Comparison of ENCODE assay signal across 12 mouse cellular contexts in genomic region chr14:28093214-28093613, GRCm38 (mm10).
A peak's percentile ranks its signal among the peaks of the same experiment; 100 is the strongest.
DNase-seq lines count a peak whose midpoint lies in the region; ATAC-seq and TF ChIP-seq lines count a peak whose summit lies in the region.
"Had no signal": no experiment of that assay in that cellular context is flagged by ENCODE, and none has a peak within 500 bp of the region (broad histone marks: within the 10 kb centered on the region; RNA-seq: fewer than 3 reads in every experiment).

No protein-coding gene starts in this region.

- TF ChIP-seq EP300 in heart, postnatal 0 days (IDR thresholded peaks at IDR 0.05; ENCODE audit: low read depth), result no peak

- H3K27ac ChIP-seq in heart, postnatal 0 days (ENCODE audit: low read depth), result no peak overlapping the region
- H3K27ac ChIP-seq: liver, embryonic 15.5 days had no signal

- H3K27me3 ChIP-seq in heart, postnatal 0 days (ENCODE audit: control insufficient read depth, insufficient read depth, low read length), result no peaks in the 10 kb centered on the region
- H3K27me3 ChIP-seq in megakaryocyte, embryonic 14.5 days (replicated peaks), result no peaks in the 10 kb centered on the region
- H3K27me3 ChIP-seq: liver, embryonic 15.5 days had no signal

- DNase-seq in heart, postnatal 0 days (ENCODE audit: low spot score), result no peak
- DNase-seq in heart, postnatal 25 days (ENCODE audit: low spot score), result no peak
- DNase-seq in embryo, embryonic 11.5 days (ENCODE audit: low read depth, low spot score), result peak; percentile 11
- DNase-seq in retina, embryonic 14.5 days (ENCODE audit: low spot score), result peak; percentile 12
- DNase-seq in frontal cortex, postnatal 36 days (ENCODE audit: low spot score in 2 of 2), result no peak
- DNase-seq in cerebellum, adult 8-10 months, result no peak
- DNase-seq: kidney, adult 11 months; layer of hippocampus, postnatal 36 days had no signal

- no peak overlapping the region for H3K9ac ChIP-seq in heart, postnatal 0 days (replicated peaks; ENCODE audit: low read depth, low read length)
- H3K9ac ChIP-seq: liver, embryonic 15.5 days had no signal

- no peak for ATAC-seq in heart, postnatal 0 days (ENCODE audit: insufficient read depth, low read depth)
- no peak for ATAC-seq in megakaryocyte, adult 5-6 weeks (ENCODE audit: poor library complexity, severe bottlenecking)
- ATAC-seq: activated CD4-positive, CD25-positive, alpha-beta regulatory T cell, adult 4 months had no signal

- H3K4me3 ChIP-seq in heart, postnatal 0 days (ENCODE audit: low read depth, low read length), result no peak overlapping the region
- H3K4me3 ChIP-seq in megakaryocyte, embryonic 14.5 days (replicated peaks), result peak overlapping the region; percentile 35
- H3K4me3 ChIP-seq: liver, embryonic 15.5 days had no signal

- intact Hi-C loops in heart, postnatal 25 days (cut with DNase I), result loop anchor here (5.0 to 10.0 kb wide), 2 partner anchors 414 to 1352 kb away; no protein-coding TSS in a partner anchor

- no peaks in the 10 kb centered on the region for H3K4me1 ChIP-seq in heart, postnatal 0 days (ENCODE audit: control insufficient read depth, insufficient read depth)
- H3K4me1 ChIP-seq in megakaryocyte, embryonic 14.5 days, result no peaks in the 10 kb centered on the region
- H3K4me1 ChIP-seq: liver, embryonic 15.5 days had no signal

- no peaks in the 10 kb centered on the region for H3K36me3 ChIP-seq in heart, postnatal 0 days (replicated peaks; ENCODE audit: control insufficient read depth, insufficient read depth, low read length)
- H3K36me3 ChIP-seq in megakaryocyte, embryonic 14.5 days (replicated peaks; ENCODE audit: low read length), result no peaks in the 10 kb centered on the region
- H3K36me3 ChIP-seq: liver, embryonic 15.5 days had no signal

- H3K4me2 ChIP-seq in heart, postnatal 0 days (ENCODE audit: low read depth, low read length), result no peak overlapping the region
- H3K4me2 ChIP-seq: liver, embryonic 15.5 days had no signal

- WGBS in heart, postnatal 0 days, result 60% methylated on average over 4 of the region's 4 CpGs

- TF ChIP-seq CTCF in heart, postnatal 0 days (IDR thresholded peaks at IDR 0.05; ENCODE audit: low read depth), result peak; percentile 31; the same call in 1 of the 2 replicates

- no peaks in the 10 kb centered on the region for H3K9me3 ChIP-seq in heart, postnatal 0 days (replicated peaks; ENCODE audit: control insufficient read depth, low read length)
- H3K9me3 ChIP-seq in megakaryocyte, embryonic 14.5 days, result peaks cover 7% of the 10 kb centered on the region; the same call in 1 of the 2 replicates
- H3K9me3 ChIP-seq: liver, embryonic 15.5 days had no signal

Comparison
In these comparisons a context has a peak if more than half of its experiments do, and no peak if none do; other contexts are left out.
1. DNase-seq: peak in embryo, embryonic 11.5 days (single experiment) and retina, embryonic 14.5 days (single experiment); none in heart, postnatal 0 days (single experiment), heart, postnatal 25 days (single experiment), frontal cortex, postnatal 36 days (0 of 2) and cerebellum, adult 8-10 months (single experiment).